Mouse (Mus musculus) B cell, adult 62 days (primary cell): ENCODE data around the gene C1qtnf6. TPM values are rescaled to one million over a fixed set of nuclear protein-coding genes. Genes with fewer than 3 reads are reported as not detected.

Experiments used
- total RNA-seq: library from RNA; stranded (reverse); gene quantifications from 4 replicates; pipeline ENCODE4 v1.2.4, GENCODE M21; 2023

Gene C1qtnf6
- not detected in 4 replicates for total RNA-seq

DNA sequence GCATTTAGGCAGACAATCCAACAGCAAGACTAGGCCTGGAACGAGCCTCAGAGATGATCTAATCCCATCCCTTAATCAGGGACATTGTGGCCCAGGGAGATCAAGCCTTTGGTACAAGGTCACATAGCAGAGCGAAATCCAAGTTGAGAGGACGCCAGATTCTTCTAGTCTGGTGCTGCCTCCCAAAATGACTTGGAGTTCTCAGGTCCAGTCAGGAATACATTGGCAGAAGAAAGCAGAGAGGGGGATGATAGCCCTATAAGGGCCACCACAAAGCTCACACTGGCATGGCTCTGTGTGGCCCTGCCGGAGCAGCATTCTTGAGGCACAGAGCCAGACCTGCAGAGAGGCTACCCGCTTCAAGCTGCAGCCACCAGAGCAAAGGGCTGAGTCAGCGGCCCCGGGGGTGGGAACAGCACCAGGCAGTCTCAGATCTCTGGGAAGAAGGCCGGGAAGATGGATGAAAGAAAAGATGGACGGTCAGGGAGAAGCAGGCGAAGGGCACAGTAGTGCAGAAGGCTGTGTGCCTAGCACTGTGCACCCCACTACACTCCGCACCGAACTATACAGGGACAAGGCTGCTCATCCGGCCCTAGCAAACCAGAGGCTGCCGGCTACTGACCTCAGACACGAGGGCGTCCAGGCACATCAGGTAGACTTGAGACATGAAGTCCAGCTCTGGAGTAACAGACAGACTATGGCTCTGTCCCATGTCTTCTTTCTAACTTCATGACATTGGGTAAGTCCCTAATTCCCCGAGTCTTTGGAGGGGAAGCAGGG lies at the start of gene C1qtnf6:
Gene C1qtnf6, minus strand, starts transcription at position 746 of the 780 bp plus-strand sequence.

GRCm38 (mm10) chr15:78572658-78573397 lies 41.6 kb upstream of the C1qtnf6 start, which contains the start of gene Rac2:
Gene Rac2 (minus strand): TSS chr15:78572783.

GRCm38 (mm10) chr15:78544561-78545001 lies 13.4 kb upstream of the C1qtnf6 start, which contains the start of gene Sstr3:
Gene Sstr3 (minus strand): TSS chr15:78544685.

GRCm38 (mm10) chr15:78494968-78495406 lies 36.2 kb downstream of the C1qtnf6 start, which contains the start of gene Il2rb:
Gene Il2rb (minus strand): TSS chr15:78495271.

Other genes starting within 250 kb of the C1qtnf6 start
- 0.50 to 1.4 TPM (median 0.95 TPM) in 4 replicates for gene Csf2rb2, start 225.7 kb downstream of the C1qtnf6 start, total RNA-seq
- 21.1 to 26.8 TPM (median 22.9 TPM) in 4 replicates for gene Csf2rb, start 205.7 kb downstream of the C1qtnf6 start, total RNA-seq
- gene Tex33, start 135.5 kb downstream of the C1qtnf6 start, total RNA-seq: not detected in 4 replicates
- gene Tst, start 125.5 kb downstream of the C1qtnf6 start, total RNA-seq: 0.75 to 1.9 TPM (median 1.5 TPM) in 4 replicates
- gene Mpst, start 125.0 kb downstream of the C1qtnf6 start, total RNA-seq: 18.6 to 23.2 TPM (median 22.5 TPM) in 4 replicates
- gene Kctd17, start 102.9 kb downstream of the C1qtnf6 start, total RNA-seq: 0.44 to 0.75 TPM (median 0.54 TPM) in 3 of 4 replicates, not detected in the other
- gene Tmprss6, start 62.8 kb downstream of the C1qtnf6 start, total RNA-seq: not detected in 4 replicates
- gene Il2rb, start 36.1 kb downstream of the C1qtnf6 start, total RNA-seq: 3.7 to 4.7 TPM (median 3.9 TPM) in 4 replicates
- gene Sstr3, start 13.3 kb upstream of the C1qtnf6 start, total RNA-seq: not detected in 4 replicates
- 761 to 837 TPM (median 813 TPM) in 4 replicates for gene Rac2, start 41.4 kb upstream of the C1qtnf6 start, total RNA-seq
- gene Cyth4, start 65.6 kb upstream of the C1qtnf6 start, total RNA-seq: 157 to 169 TPM (median 159 TPM) in 4 replicates
- gene Elfn2, start 187.4 kb upstream of the C1qtnf6 start, total RNA-seq: 0.12 to 0.16 TPM in 2 of 4 replicates, not detected in the others
- 72.8 to 82.9 TPM (median 76.0 TPM) in 4 replicates for gene Mfng, start 242.1 kb upstream of the C1qtnf6 start, total RNA-seq